Mouse (Mus musculus) neural tube, embryonic 14.5 days (tissue): Measurements from ENCODE around the gene Mamdc4. TPM values are rescaled to one million over a fixed set of nuclear protein-coding genes. Genes with fewer than 3 reads are reported as not detected.

Experiments
- ATAC-seq: fragments of 200-750 bp; cut with Nextera tagmentation; 2 replicates; pipeline ENCODE4 v1.8.0; 2017; ENCODE audit warnings: low read depth, mild to moderate bottlenecking, moderate TSS enrichment, moderate library complexity
- H3K27ac ChIP-seq: fragments of 300-500 bp; sonication (generic); 2 replicates; pipeline ENCODE4 v1.5.1; 2014; ENCODE audit warnings: low read depth, mild to moderate bottlenecking, control low read depth, low read length, moderate library complexity, mixed read lengths
- H3K27me3 ChIP-seq: fragments of 300-500 bp; sonication (generic); 2 replicates; pipeline ENCODE4 v1.6.1; 2014; ENCODE audit warnings: low read length; ENCODE audit not compliant: control insufficient read depth, insufficient read depth
- H3K36me3 ChIP-seq: fragments of 300-500 bp; sonication (generic); 2 replicates; pipeline ENCODE4 v1.6.1; 2014; ENCODE audit warnings: low read length, mixed read lengths; ENCODE audit not compliant: control insufficient read depth, insufficient read depth
- H3K4me1 ChIP-seq: fragments of 300-500 bp; sonication (generic); 2 replicates; pipeline ENCODE4 v1.6.1; 2014; ENCODE audit warnings: low read length; ENCODE audit not compliant: control insufficient read depth, insufficient read depth
- H3K4me2 ChIP-seq: fragments of 300-500 bp; sonication (generic); 2 replicates; pipeline ENCODE4 v1.6.1; 2014; ENCODE audit warnings: mild to moderate bottlenecking, low read depth, low read length, control low read depth
- H3K4me3 ChIP-seq: fragments of 300-500 bp; sonication (generic); 2 replicates; pipeline ENCODE4 v1.5.1; 2014; ENCODE audit warnings: low read depth, low read length, control low read depth, mixed read lengths
- H3K9ac ChIP-seq: fragments of 300-500 bp; sonication (generic); replicated peaks from 2 replicates; pipeline ENCODE4 v1.6.1; 2014; ENCODE audit warnings: low read depth, mild to moderate bottlenecking, control low read depth, low read length, mixed read lengths
- H3K9me3 ChIP-seq: fragments of 300-500 bp; sonication (generic); 2 replicates; pipeline ENCODE4 v1.6.1; 2016; ENCODE audit warnings: low read length; ENCODE audit not compliant: control insufficient read depth
- WGBS: fragments of 180-500 bp; shearing (Covaris S2); extraction: QIAGEN DNeasy Blood & Tissue Kit; methylation state at CpG from one replicate; pipeline ENCODE4 v1.1.7; 2014; 5-methylcytosine and 5-hydroxymethylcytosine counted together
- polyA plus RNA-seq: library from polyadenylated mRNA; unstranded; fragments of >200 nt; fragmentation: Nextera tagmentation; extraction: Ambion mirVana; gene quantifications from 2 replicates; pipeline ENCODE4 v1.2.1, GENCODE M21; 2014

Gene Mamdc4
- polyA plus RNA-seq, 1 experiment from 2014 or later, result 2.3 TPM

DNA sequence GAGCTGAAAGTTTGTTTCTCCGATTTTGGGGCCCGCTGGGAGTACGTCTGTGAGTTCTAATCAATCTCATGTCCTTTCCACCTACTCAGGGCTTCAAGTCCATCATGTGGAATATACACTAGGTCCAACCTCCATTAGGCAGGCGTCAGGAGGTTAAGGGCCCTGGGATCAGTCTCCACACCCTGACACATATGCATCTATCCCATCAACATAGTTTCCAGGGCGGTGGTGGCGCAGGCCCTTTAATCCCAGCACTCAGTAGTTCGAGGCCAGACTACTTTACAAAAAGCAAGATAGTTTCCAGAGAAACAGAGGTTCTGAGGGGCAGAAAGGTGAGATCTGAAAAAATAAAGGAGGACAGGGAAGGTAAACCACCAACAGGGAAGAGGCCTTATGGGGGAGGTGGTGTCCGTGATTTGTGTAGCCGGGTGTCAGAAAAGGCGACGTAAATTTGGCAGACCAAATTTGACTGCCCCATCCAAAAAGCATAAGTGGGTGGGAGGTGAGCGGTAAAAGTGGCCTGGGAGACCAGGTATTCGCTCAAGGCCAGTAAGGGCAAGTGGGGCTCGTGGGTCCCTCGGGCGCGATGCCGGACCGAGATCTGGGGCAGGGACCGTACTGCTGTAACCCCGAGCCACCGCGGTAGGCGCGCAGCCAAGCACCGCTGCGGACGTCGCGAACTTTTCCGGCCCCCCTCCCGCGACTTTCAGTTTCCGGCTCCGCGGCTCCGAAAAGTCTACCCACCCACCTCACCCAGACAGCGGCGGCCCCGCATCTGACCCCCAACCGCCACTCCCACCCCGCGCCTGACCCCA is 28.4 kb downstream of the Mamdc4 start:
- Histone ChIP-seq H3K9me3 (no peaks in the 10 kb centered on the region), H3K4me2 (peak overlapping the region; percentile 58), H3K4me1 (0 out of 2 replicates have a peak, but pooled peaks cover 8% of the 10 kb centered on the region), H3K27me3 (no peaks in the 10 kb centered on the region), H3K4me3 (peak overlapping the region; percentile 53), H3K36me3 (no peaks in the 10 kb centered on the region), H3K9ac (peak overlapping the region; percentile 52), H3K27ac (no peak overlapping the region)
- ATAC-seq, result peak; percentile 68
- 10% methylated on average over 43 of the region's 43 CpGs for WGBS

DNA sequence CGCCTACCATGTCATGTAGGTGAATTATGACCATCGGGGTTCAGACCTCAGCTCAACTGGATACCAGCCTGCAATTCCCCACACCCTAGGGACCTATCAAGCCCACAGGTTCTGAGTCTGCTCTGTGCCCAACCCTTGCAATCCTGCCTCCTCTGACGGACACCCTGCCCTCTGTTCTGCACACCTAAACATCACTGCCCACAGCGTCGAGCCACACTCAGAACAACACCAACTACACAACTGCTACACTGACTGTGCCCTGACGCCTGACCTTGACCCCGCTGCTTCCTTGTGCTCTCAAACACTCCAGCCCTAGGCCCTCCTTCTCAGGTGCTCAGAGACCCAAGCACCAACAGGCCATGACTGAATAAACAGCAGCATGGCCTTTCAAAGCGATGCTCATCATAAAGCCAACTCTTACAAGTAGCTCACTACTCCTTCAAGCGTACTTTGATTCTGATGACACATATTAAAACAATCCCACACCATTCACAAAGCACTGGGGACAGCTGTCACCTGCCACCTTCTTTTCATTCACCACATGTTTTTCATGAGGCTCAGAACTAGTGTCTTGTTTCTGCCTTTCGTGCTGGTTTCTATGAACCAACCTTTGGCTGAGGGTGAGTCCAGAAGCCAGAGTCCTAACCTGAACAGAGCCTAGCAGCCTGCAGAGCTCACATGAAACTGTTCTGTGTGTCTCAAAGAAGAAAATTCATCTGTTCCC is 32.8 kb downstream of the Mamdc4 start:
- H3K27ac ChIP-seq, result no peak overlapping the region
- ATAC-seq, result no peak
- no peak overlapping the region for H3K4me2 ChIP-seq
- H3K4me1 ChIP-seq, result 0 out of 2 replicates have a peak, but pooled peaks cover 5% of the 10 kb centered on the region
- H3K4me3 ChIP-seq, result no peak overlapping the region
- no peaks in the 10 kb centered on the region for H3K27me3 ChIP-seq
- no peaks in the 10 kb centered on the region for H3K9me3 ChIP-seq
- H3K36me3 ChIP-seq, result no peaks in the 10 kb centered on the region
- WGBS, result 81% methylated on average over 10 of the region's 10 CpGs
- H3K9ac ChIP-seq, result no peak overlapping the region

DNA sequence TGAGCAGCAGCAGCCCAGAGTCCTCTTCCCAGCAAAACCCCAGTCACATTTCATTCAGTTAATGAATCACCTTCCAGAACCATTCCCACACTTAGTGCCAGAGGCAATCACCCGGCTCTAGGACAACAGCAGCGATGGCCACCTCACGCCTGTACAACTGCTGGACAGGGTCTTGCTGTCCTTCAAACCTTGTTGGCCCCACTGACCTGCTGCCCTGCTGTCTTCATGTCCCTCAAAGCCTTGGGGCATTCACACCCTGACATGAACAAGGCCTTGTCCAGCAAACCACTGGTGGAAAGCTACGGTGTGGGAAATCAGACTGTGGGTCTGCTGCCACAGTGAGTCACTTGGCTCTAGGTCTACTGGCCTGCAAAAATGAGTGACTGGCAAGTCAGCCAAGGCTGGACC is 34.1 kb downstream of the Mamdc4 start:
- Histone ChIP-seq H3K36me3 (0 out of 2 replicates have a peak, but pooled peaks cover 7% of the 10 kb centered on the region), H3K9me3 (no peaks in the 10 kb centered on the region), H3K9ac (no peak overlapping the region), H3K4me1 (no peaks in the 10 kb centered on the region), H3K27me3 (no peaks in the 10 kb centered on the region), H3K4me2 (no peak overlapping the region), H3K4me3 (no peak overlapping the region), H3K27ac (no peak overlapping the region)
- 98% methylated on average over 4 of the region's 4 CpGs for WGBS
- no peak for ATAC-seq

DNA sequence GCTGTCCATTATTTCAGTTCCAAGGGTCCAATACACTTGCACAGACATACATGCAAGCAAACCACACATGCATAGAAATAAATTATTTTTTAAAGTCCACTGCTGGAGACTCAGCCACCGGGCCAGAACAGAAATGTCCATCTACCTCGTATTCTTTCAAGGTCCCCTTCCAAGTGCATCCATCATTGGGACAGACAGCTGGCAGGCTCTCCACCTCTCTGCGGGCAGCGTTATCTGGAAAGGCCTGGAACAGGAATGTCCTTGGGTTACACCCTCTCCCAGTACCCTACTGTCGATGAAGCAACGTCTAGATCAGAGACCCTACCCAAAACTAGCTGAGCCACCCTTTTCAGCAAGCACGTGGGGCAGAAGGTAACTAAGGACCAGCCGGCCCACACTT is 38.1 kb downstream of the Mamdc4 start:
- Histone ChIP-seq H3K4me3 (no peak overlapping the region), H3K36me3 (0 out of 2 replicates have a peak, but pooled peaks cover 12% of the 10 kb centered on the region), H3K9me3 (no peaks in the 10 kb centered on the region), H3K27ac (no peak overlapping the region), H3K4me2 (no peak overlapping the region), H3K4me1 (no peaks in the 10 kb centered on the region), H3K9ac (no peak overlapping the region), H3K27me3 (no peaks in the 10 kb centered on the region)
- 92% methylated on average over 8 of the region's 8 CpGs for WGBS
- ATAC-seq, result no peak

DNA sequence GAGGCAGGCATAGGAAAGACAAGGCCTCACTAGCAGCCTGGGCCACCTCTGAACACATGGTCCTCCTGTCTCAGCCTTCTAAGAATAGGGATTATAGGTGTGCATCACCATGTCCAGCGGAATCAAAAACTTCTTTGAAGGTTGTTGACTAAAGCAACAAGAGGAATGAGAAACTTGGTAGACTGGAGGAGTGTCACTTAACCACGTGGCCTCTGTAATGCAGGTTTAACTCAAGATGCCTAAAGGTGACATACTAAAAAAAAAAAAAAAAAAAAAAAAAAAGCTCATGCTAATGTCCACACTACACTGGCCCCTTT is 39.8 kb downstream of the Mamdc4 start:
- Histone ChIP-seq H3K9ac (no peak overlapping the region), H3K4me3 (no peak overlapping the region), H3K27me3 (no peaks in the 10 kb centered on the region), H3K4me2 (no peak overlapping the region), H3K4me1 (no peaks in the 10 kb centered on the region), H3K36me3 (peaks cover 16% of the 10 kb centered on the region; the same call in 1 of the 2 replicates), H3K9me3 (no peaks in the 10 kb centered on the region), H3K27ac (no peak overlapping the region)
- WGBS, result 96% methylated on average over 2 of the region's 2 CpGs
- ATAC-seq, result no peak

DNA sequence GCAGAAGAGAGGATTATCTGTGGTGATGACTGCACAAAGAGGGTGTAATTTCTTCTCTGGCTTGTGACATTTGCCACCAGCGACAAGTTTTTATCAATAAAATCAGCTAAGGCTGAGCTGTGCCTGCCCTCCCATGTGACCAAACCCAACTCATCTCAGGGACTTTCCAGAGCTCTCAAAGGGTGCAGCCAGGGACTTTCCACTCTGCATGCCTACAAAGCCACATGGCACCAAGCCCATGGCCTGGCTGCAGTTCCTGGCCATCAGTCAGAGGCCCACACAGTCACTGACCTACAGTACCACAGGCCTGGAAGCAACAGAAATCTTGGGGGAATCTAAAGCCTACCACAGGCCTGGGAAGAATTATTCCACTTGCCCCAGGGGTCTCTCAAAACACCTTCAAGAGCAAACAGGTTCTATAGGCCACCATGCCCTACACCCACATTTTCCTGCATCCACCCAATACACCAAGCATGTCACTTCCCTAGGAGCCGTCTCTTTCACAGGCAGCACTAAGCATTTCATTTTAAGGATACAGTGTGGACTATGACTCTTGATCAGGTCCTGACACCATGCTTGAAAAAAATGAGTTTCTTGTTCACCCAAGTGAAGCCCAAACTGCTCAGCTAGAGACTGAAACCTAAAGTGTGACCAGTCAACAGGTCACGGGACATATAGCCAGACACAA is 40.3 kb downstream of the Mamdc4 start:
- H3K4me1 ChIP-seq, result no peaks in the 10 kb centered on the region
- WGBS, result 96% methylated on average over 3 of the region's 3 CpGs
- H3K27ac ChIP-seq, result no peak overlapping the region
- H3K9ac ChIP-seq, result no peak overlapping the region
- H3K36me3 ChIP-seq, result peaks cover 16% of the 10 kb centered on the region; the same call in 1 of the 2 replicates
- H3K4me3 ChIP-seq, result no peak overlapping the region
- no peak for ATAC-seq
- H3K4me2 ChIP-seq, result no peak overlapping the region
- H3K27me3 ChIP-seq, result no peaks in the 10 kb centered on the region
- no peaks in the 10 kb centered on the region for H3K9me3 ChIP-seq

DNA sequence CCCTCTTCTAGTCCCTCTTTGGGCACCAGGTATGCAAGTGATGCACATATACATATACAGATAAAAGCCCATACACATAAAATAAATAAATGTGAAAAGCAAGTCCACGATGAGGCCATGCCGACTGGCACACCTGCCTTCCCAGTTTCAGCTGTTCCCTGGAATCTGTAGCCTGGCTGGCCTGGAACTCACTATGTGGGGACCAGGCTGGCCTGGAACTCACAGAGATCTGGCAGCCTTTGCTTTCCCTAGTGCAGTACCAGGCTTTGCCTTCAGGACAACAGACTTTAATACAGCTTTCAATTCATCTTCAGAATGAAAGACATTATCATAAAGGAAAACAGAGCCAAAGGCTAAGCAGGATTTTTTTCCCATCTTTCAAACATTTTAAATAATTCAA is 40.9 kb downstream of the Mamdc4 start:
- 95% methylated on average over 2 of the region's 2 CpGs for WGBS
- Histone ChIP-seq H3K27me3 (no peaks in the 10 kb centered on the region), H3K36me3 (peaks cover 16% of the 10 kb centered on the region; the same call in 1 of the 2 replicates), H3K27ac (no peak overlapping the region), H3K9ac (no peak overlapping the region), H3K4me3 (no peak overlapping the region), H3K4me1 (no peaks in the 10 kb centered on the region), H3K4me2 (no peak overlapping the region), H3K9me3 (no peaks in the 10 kb centered on the region)
- ATAC-seq, result no peak

DNA sequence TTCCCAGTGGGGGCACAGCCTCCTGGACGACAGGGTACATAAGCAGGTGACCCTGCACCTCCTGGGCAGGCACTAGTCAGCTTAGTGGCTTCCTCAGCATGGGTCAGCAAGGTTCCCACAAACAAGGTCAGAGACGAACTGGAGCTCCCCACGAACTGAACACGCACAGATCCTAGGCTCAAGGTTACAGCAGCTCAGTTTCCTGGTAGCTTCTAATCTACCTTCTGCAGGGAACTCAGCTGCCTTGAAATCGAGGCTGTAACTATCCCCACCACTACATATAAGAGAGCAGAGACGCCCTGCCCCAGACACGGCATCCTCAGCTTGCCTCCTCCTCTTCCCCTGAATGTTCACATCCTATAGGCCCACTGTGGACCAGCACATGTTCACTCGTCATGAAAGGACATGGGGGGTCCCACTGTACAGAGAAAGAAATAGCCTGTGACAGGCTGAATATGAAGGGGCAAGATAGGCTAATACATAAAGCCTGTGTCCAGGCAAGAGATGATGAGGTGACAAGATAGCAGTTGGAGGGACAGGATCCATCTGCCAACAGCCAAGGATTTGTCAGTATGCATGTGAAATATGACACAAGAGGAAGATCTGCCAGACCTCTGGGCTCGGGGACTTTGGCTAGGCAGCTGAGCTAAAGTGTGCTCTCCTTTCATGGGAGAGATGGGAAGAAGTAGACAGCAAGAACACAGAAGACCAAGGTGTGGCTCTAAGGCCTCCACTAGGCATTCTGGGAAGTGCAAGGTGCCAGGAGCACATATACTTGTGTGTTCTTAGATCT is 47.9 kb downstream of the Mamdc4 start:
- Histone ChIP-seq H3K27me3 (no peaks in the 10 kb centered on the region), H3K9ac (no peak overlapping the region), H3K4me2 (no peak overlapping the region), H3K36me3 (peaks cover 41% of the 10 kb centered on the region), H3K9me3 (no peaks in the 10 kb centered on the region), H3K4me1 (no peaks in the 10 kb centered on the region), H3K4me3 (no peak overlapping the region), H3K27ac (no peak overlapping the region)
- 94% methylated on average over 9 of the region's 9 CpGs for WGBS
- no peak for ATAC-seq
